Mouse (Mus musculus): ENCODE results near the gene Fmn2. TPM values are rescaled to one million over a fixed set of nuclear protein-coding genes. Genes with fewer than 3 reads are reported as not detected.
A peak's percentile ranks its signal among the peaks of the same experiment; 100 is the strongest.

Gene Fmn2
- polyA plus RNA-seq, 1 experiment from 2014 or later = 0.41 TPM

GRCm38 (mm10) chr1:174594989-174595388 is 93.4 kb downstream of the Fmn2 start:
- Histone ChIP-seq H3K36me3 (ENCODE audit: control insufficient read depth, insufficient read depth, low read length) (no peaks in the 10 kb centered on the region), H3K4me3 (ENCODE audit: low read depth, low read length) (no peak overlapping the region), H3K9me3 (ENCODE audit: control insufficient read depth, low read length) (no peaks in the 10 kb centered on the region), H3K4me2 (no peak overlapping the region), H3K27ac (ENCODE audit: low read depth, low read length) (no peak overlapping the region), H3K9ac (ENCODE audit: low read depth, low read length) (no peak overlapping the region), H3K27me3 (replicated peaks; ENCODE audit: control insufficient read depth, insufficient read depth, low read length) (no peaks in the 10 kb centered on the region), H3K4me1 (replicated peaks; ENCODE audit: control insufficient read depth, insufficient read depth, low read length) (peaks cover 6% of the 10 kb centered on the region; the same call in 1 of the 2 replicates)
- 7% methylated on average over 4 of the region's 4 CpGs for WGBS
- DNase-seq (ENCODE audit: low spot score) = no peak
- ATAC-seq (replicated peaks; ENCODE audit: low FRiP score) = no peak

- Histone ChIP-seq H3K4me3 (ENCODE audit: low read depth, low read length) (no peak overlapping the region), H3K4me2 (no peak overlapping the region), H3K9me3 (ENCODE audit: control insufficient read depth, low read length) (no peaks in the 10 kb centered on the region), H3K27me3 (replicated peaks; ENCODE audit: control insufficient read depth, insufficient read depth, low read length) (no peaks in the 10 kb centered on the region), H3K27ac (ENCODE audit: low read depth, low read length) (no peak overlapping the region), H3K4me1 (replicated peaks; ENCODE audit: control insufficient read depth, insufficient read depth, low read length) (peaks cover 9% of the 10 kb centered on the region; the same call in 1 of the 2 replicates), H3K36me3 (ENCODE audit: control insufficient read depth, insufficient read depth, low read length) (no peaks in the 10 kb centered on the region), H3K9ac (ENCODE audit: low read depth, low read length) (no peak overlapping the region)
- ATAC-seq (replicated peaks; ENCODE audit: low FRiP score) (no peak), DNase-seq (ENCODE audit: low spot score) (no peak)
- WGBS = 25% methylated on average over 3 of the region's 3 CpGs
Measured at GRCm38 (mm10) chr1:174597495-174597894, 95.9 kb downstream of the Fmn2 start.

- 48% methylated on average over 6 of the region's 6 CpGs for WGBS
- Histone ChIP-seq H3K27me3 (replicated peaks; ENCODE audit: control insufficient read depth, insufficient read depth, low read length) (no peaks in the 10 kb centered on the region), H3K4me1 (replicated peaks; ENCODE audit: control insufficient read depth, insufficient read depth, low read length) (peaks cover 9% of the 10 kb centered on the region; the same call in 1 of the 2 replicates), H3K4me3 (ENCODE audit: low read depth, low read length) (no peak overlapping the region), H3K9me3 (ENCODE audit: control insufficient read depth, low read length) (no peaks in the 10 kb centered on the region), H3K27ac (ENCODE audit: low read depth, low read length) (no peak overlapping the region), H3K36me3 (ENCODE audit: control insufficient read depth, insufficient read depth, low read length) (no peaks in the 10 kb centered on the region), H3K4me2 (no peak overlapping the region), H3K9ac (ENCODE audit: low read depth, low read length) (no peak overlapping the region)
- ATAC-seq (replicated peaks; ENCODE audit: low FRiP score) (no peak), DNase-seq (ENCODE audit: low spot score) (no peak)
Measured at GRCm38 (mm10) chr1:174598226-174598625, 96.6 kb downstream of the Fmn2 start.

- Histone ChIP-seq H3K9ac (ENCODE audit: low read depth, low read length) (no peak overlapping the region), H3K9me3 (ENCODE audit: control insufficient read depth, low read length) (no peaks in the 10 kb centered on the region), H3K4me3 (ENCODE audit: low read depth, low read length) (no peak overlapping the region), H3K27me3 (replicated peaks; ENCODE audit: control insufficient read depth, insufficient read depth, low read length) (no peaks in the 10 kb centered on the region), H3K4me2 (no peak overlapping the region), H3K4me1 (replicated peaks; ENCODE audit: control insufficient read depth, insufficient read depth, low read length) (peaks cover 9% of the 10 kb centered on the region; the same call in 1 of the 2 replicates), H3K36me3 (ENCODE audit: control insufficient read depth, insufficient read depth, low read length) (no peaks in the 10 kb centered on the region), H3K27ac (ENCODE audit: low read depth, low read length) (no peak overlapping the region)
- 83% methylated on average over 2 of the region's 2 CpGs for WGBS
- no peak for ATAC-seq (replicated peaks; ENCODE audit: low FRiP score)
- DNase-seq (ENCODE audit: low spot score) = no peak
Measured at GRCm38 (mm10) chr1:174600041-174600440, 98.4 kb downstream of the Fmn2 start.

GRCm38 (mm10) chr1:174600620-174601019 is 99.0 kb downstream of the Fmn2 start:
- Histone ChIP-seq H3K27me3 (replicated peaks; ENCODE audit: control insufficient read depth, insufficient read depth, low read length) (no peaks in the 10 kb centered on the region), H3K4me1 (replicated peaks; ENCODE audit: control insufficient read depth, insufficient read depth, low read length) (peaks cover 9% of the 10 kb centered on the region; the same call in 1 of the 2 replicates), H3K9ac (ENCODE audit: low read depth, low read length) (no peak overlapping the region), H3K4me3 (ENCODE audit: low read depth, low read length) (no peak overlapping the region), H3K9me3 (ENCODE audit: control insufficient read depth, low read length) (no peaks in the 10 kb centered on the region), H3K27ac (ENCODE audit: low read depth, low read length) (no peak overlapping the region), H3K36me3 (ENCODE audit: control insufficient read depth, insufficient read depth, low read length) (no peaks in the 10 kb centered on the region), H3K4me2 (no peak overlapping the region)
- WGBS = 21% methylated on average over 1 of the region's 1 CpGs
- ATAC-seq (replicated peaks; ENCODE audit: low FRiP score) = peak; percentile 97
- DNase-seq (ENCODE audit: low spot score) = no peak

GRCm38 (mm10) chr1:174617368-174617767 is 115.7 kb downstream of the Fmn2 start:
- no peak for DNase-seq (ENCODE audit: low spot score)

GRCm38 (mm10) chr1:174621512-174621911 is 119.9 kb downstream of the Fmn2 start:
- no peak for DNase-seq (ENCODE audit: low spot score)
- no peaks in the 10 kb centered on the region for H3K9me3 ChIP-seq (ENCODE audit: control insufficient read depth, low read length)
- ATAC-seq (replicated peaks; ENCODE audit: low FRiP score) = no peak
- H3K36me3 ChIP-seq (ENCODE audit: control insufficient read depth, insufficient read depth, low read length) = no peaks in the 10 kb centered on the region
- H3K9ac ChIP-seq (ENCODE audit: low read depth, low read length) = no peak overlapping the region
- H3K4me3 ChIP-seq (ENCODE audit: low read depth, low read length) = no peak overlapping the region
- 44% methylated on average over 1 of the region's 1 CpGs for WGBS
- no peaks in the 10 kb centered on the region for H3K4me1 ChIP-seq (replicated peaks; ENCODE audit: control insufficient read depth, insufficient read depth, low read length)
- H3K4me2 ChIP-seq = no peak overlapping the region
- no peaks in the 10 kb centered on the region for H3K27me3 ChIP-seq (replicated peaks; ENCODE audit: control insufficient read depth, insufficient read depth, low read length)
- H3K27ac ChIP-seq (ENCODE audit: low read depth, low read length) = no peak overlapping the region

More at GRCm38 (mm10) chr1:174617368-174617767, 115.7 kb downstream of the Fmn2 start:
- no peak overlapping the region for H3K4me2 ChIP-seq
- H3K4me3 ChIP-seq (ENCODE audit: low read depth, low read length) = no peak overlapping the region
- H3K27ac ChIP-seq (ENCODE audit: low read depth, low read length) = no peak overlapping the region
- 63% methylated on average over 4 of the region's 4 CpGs for WGBS
- no peaks in the 10 kb centered on the region for H3K4me1 ChIP-seq (replicated peaks; ENCODE audit: control insufficient read depth, insufficient read depth, low read length)
- no peaks in the 10 kb centered on the region for H3K27me3 ChIP-seq (replicated peaks; ENCODE audit: control insufficient read depth, insufficient read depth, low read length)
- no peak overlapping the region for H3K9ac ChIP-seq (ENCODE audit: low read depth, low read length)
- ATAC-seq (replicated peaks; ENCODE audit: low FRiP score) = no peak
- no peaks in the 10 kb centered on the region for H3K9me3 ChIP-seq (ENCODE audit: control insufficient read depth, low read length)
- no peaks in the 10 kb centered on the region for H3K36me3 ChIP-seq (ENCODE audit: control insufficient read depth, insufficient read depth, low read length)

GRCm38 (mm10) chr1:174623054-174623453 is 121.4 kb downstream of the Fmn2 start:
- no peak overlapping the region for H3K27ac ChIP-seq (ENCODE audit: low read depth, low read length)
- H3K4me3 ChIP-seq (ENCODE audit: low read depth, low read length) = no peak overlapping the region

GRCm38 (mm10) chr1:174630074-174630473 is 128.4 kb downstream of the Fmn2 start:
- Histone ChIP-seq H3K36me3 (ENCODE audit: control insufficient read depth, insufficient read depth, low read length) (no peaks in the 10 kb centered on the region), H3K4me2 (no peak overlapping the region), H3K9ac (ENCODE audit: low read depth, low read length) (no peak overlapping the region), H3K27ac (ENCODE audit: low read depth, low read length) (no peak overlapping the region), H3K27me3 (replicated peaks; ENCODE audit: control insufficient read depth, insufficient read depth, low read length) (no peaks in the 10 kb centered on the region), H3K4me3 (ENCODE audit: low read depth, low read length) (no peak overlapping the region), H3K4me1 (replicated peaks; ENCODE audit: control insufficient read depth, insufficient read depth, low read length) (no peaks in the 10 kb centered on the region), H3K9me3 (ENCODE audit: control insufficient read depth, low read length) (no peaks in the 10 kb centered on the region)
- 83% methylated on average over 1 of the region's 1 CpGs for WGBS
- ATAC-seq (replicated peaks; ENCODE audit: low FRiP score) (no peak; the same call in 1 of the 2 replicates), DNase-seq (ENCODE audit: low spot score) (no peak)

More at GRCm38 (mm10) chr1:174623054-174623453, 121.4 kb downstream of the Fmn2 start:
- no peak overlapping the region for H3K4me2 ChIP-seq
- no peaks in the 10 kb centered on the region for H3K36me3 ChIP-seq (ENCODE audit: control insufficient read depth, insufficient read depth, low read length)
- 30% methylated on average over 3 of the region's 3 CpGs for WGBS
- DNase-seq (ENCODE audit: low spot score) (no peak), ATAC-seq (replicated peaks; ENCODE audit: low FRiP score) (no peak)
- no peak overlapping the region for H3K9ac ChIP-seq (ENCODE audit: low read depth, low read length)
- H3K27me3 ChIP-seq (replicated peaks; ENCODE audit: control insufficient read depth, insufficient read depth, low read length) = no peaks in the 10 kb centered on the region
- no peaks in the 10 kb centered on the region for H3K9me3 ChIP-seq (ENCODE audit: control insufficient read depth, low read length)
- H3K4me1 ChIP-seq (replicated peaks; ENCODE audit: control insufficient read depth, insufficient read depth, low read length) = no peaks in the 10 kb centered on the region

Data from liver, embryonic 11.5 days (tissue).